Mouse (Mus musculus) ES-Bruce4 (cell line): Measurements from ENCODE around the gene Skil. TPM values are rescaled to one million over a fixed set of nuclear protein-coding genes. Genes with fewer than 3 reads are reported as not detected.

Experiments
- H3K27ac ChIP-seq: 2 replicates; pipeline ENCODE4 v1.5.1; 2012; ENCODE audit warnings: low read length, inconsistent platforms; ENCODE audit not compliant: insufficient read depth
- H3K27me3 ChIP-seq: 2 replicates; pipeline ENCODE4 v1.6.1; 2012; ENCODE audit warnings: mild to moderate bottlenecking, low read length, inconsistent platforms; ENCODE audit not compliant: control insufficient read depth, poor library complexity, insufficient read depth, severe bottlenecking
- H3K36me3 ChIP-seq: 2 replicates; pipeline ENCODE4 v1.6.1; 2012; ENCODE audit warnings: inconsistent platforms, mild to moderate bottlenecking, low read length, moderate library complexity; ENCODE audit not compliant: control insufficient read depth, poor library complexity, insufficient read depth, severe bottlenecking
- H3K4me1 ChIP-seq: one replicate; pipeline ENCODE4 v1.8.1; 2011; ENCODE audit warnings: low read length; ENCODE audit not compliant: control insufficient read depth, insufficient read depth
- H3K4me3 ChIP-seq: 2 replicates; pipeline ENCODE4 v1.5.1; 2011; ENCODE audit warnings: low read depth, mild to moderate bottlenecking, low read length
- H3K9ac ChIP-seq: 2 replicates; pipeline ENCODE4 v1.6.1; 2012; ENCODE audit warnings: low read depth, mild to moderate bottlenecking, inconsistent platforms; ENCODE audit not compliant: poor library complexity, severe bottlenecking
- H3K9me3 ChIP-seq: replicated peaks from 2 replicates; pipeline ENCODE4 v1.6.1; 2012; ENCODE audit warnings: mild to moderate bottlenecking, low read length, inconsistent platforms; ENCODE audit not compliant: control insufficient read depth, poor library complexity, insufficient read depth, severe bottlenecking
- CTCF ChIP-seq: IDR thresholded peaks from one replicate; pipeline ENCODE4 v1.8.1; 2011; ENCODE audit warnings: low read depth, low read length
- EP300 ChIP-seq: IDR thresholded peaks from 2 replicates; pipeline ENCODE4 v1.6.1; 2011; ENCODE audit warnings: low read depth, low read length; ENCODE audit not compliant: insufficient read depth
- POLR2A ChIP-seq: IDR thresholded peaks from one replicate; pipeline ENCODE4 v1.8.1; 2011; ENCODE audit warnings: low read length; ENCODE audit not compliant: insufficient read depth
- polyA plus RNA-seq: library from polyadenylated mRNA; stranded (reverse); fragments of >200 nt; gene quantifications from 2 replicates; pipeline ENCODE4 v1.2.4, GENCODE M21; 2011; ENCODE audit warnings: low read depth; ENCODE audit not compliant: missing spikeins, insufficient read depth, insufficient read length

Skil gene
- polyA plus RNA-seq, 1 experiment: 69.6 TPM

DNA sequence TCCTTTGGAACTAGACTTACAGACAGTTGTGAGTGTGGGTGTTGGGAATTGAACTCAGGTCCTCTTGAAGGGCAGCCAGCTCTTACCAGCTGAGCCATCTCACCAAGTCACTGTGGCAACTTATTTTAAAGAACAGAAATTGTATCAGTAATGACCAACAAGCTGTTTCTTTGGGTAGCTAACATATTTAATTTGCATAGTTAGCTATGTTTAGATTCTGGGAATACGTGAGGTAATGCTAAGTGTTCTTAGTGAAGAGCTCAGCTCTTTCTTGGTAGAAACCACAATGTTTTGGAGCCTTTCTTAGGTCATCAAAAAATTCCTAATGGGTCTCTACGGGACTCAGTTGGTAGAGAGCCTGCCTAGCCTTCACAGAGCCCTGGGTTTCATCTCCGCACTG, 5.9 kb downstream of the Skil start:
- Histone ChIP-seq H3K4me1 (peaks cover 6% of the 10 kb centered on the region), H3K36me3 (peaks cover 21% of the 10 kb centered on the region), H3K27me3 (no peaks in the 10 kb centered on the region), H3K4me3 (no peak overlapping the region), H3K27ac (no peak overlapping the region), H3K9me3 (no peaks in the 10 kb centered on the region), H3K9ac (no peak overlapping the region)
- TF ChIP-seq POLR2A (no peak), EP300 (no peak), CTCF (no peak)

DNA sequence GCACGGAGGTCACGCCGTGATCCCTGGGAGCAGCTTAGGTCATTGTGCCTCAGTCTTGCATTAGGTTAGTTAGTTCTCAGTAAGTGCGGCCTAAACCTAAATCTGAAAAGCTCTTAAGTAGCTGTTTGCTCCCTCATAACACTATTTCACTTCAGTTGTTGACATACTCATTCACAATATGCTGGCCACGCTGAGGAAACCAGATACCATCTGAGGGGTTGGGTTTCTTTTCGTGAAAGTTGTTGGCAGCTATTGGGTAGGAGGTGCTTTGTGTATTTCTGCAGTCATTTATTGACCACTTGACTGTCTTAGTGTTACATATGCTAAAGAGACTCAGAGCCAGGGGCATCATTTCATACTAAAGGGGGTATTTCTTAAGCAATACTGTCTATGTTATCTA, 10.1 kb downstream of the Skil start:
- Histone ChIP-seq H3K36me3 (peaks cover 3% of the 10 kb centered on the region; the same call in 1 of the 2 replicates), H3K9me3 (no peaks in the 10 kb centered on the region), H3K4me3 (no peak overlapping the region), H3K27ac (no peak overlapping the region), H3K4me1 (peaks cover 3% of the 10 kb centered on the region), H3K9ac (no peak overlapping the region), H3K27me3 (no peaks in the 10 kb centered on the region)
- TF ChIP-seq POLR2A (no peak), CTCF (no peak), EP300 (no peak)

DNA sequence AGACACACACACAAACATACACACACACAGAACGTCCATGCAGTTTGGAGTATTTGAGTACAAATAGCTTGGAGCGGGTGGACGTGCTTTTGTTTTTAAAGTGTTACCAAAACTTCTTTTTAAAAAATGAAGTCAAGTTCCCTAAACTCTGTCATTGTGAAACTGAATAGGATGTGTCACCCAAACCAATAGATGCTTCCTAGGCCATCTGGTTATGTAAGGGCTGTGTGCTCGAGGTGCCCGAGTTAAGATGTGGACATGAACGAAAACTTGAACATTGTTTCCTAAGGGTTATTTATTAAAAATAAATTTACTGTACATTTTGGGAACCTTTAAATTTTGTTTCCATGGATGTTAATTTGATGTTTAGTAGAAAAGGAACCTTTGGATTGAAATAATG, 11.7 kb downstream of the Skil start:
- peaks cover 5% of the 10 kb centered on the region; the same call in 1 of the 2 replicates for H3K36me3 ChIP-seq
- H3K9ac ChIP-seq: no peak overlapping the region
- no peaks in the 10 kb centered on the region for H3K9me3 ChIP-seq
- peaks cover 1% of the 10 kb centered on the region for H3K4me1 ChIP-seq
- no peaks in the 10 kb centered on the region for H3K27me3 ChIP-seq
- H3K27ac ChIP-seq: no peak overlapping the region
- no peak for TF ChIP-seq EP300
- no peak for TF ChIP-seq CTCF
- TF ChIP-seq POLR2A: no peak
- no peak overlapping the region for H3K4me3 ChIP-seq

DNA sequence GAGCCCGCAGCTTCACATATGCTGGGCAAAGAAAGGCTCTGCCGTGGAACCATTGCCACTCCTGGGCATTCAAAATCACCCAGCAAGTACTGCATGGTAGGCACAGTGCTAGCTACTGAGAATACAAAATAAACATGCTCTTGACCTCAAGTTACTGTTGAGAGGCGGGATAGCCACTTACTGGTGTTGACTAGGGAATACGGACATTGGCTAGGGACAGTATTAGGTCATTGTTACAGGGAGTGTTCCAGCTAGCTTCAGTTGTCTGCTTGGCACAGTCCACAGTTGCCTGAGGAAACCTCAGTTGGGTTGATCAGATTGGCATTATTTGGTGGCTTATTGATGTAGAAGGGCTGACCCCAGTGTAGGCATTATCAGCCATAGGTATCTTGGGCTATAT, 12.8 kb downstream of the Skil start:
- Histone ChIP-seq H3K36me3 (peaks cover 3% of the 10 kb centered on the region; the same call in 1 of the 2 replicates), H3K27ac (no peak overlapping the region), H3K9me3 (no peaks in the 10 kb centered on the region), H3K9ac (no peak overlapping the region), H3K4me1 (peaks cover 1% of the 10 kb centered on the region), H3K27me3 (no peaks in the 10 kb centered on the region), H3K4me3 (no peak overlapping the region)
- no peak for TF ChIP-seq POLR2A
- TF ChIP-seq CTCF: no peak
- TF ChIP-seq EP300: no peak

DNA sequence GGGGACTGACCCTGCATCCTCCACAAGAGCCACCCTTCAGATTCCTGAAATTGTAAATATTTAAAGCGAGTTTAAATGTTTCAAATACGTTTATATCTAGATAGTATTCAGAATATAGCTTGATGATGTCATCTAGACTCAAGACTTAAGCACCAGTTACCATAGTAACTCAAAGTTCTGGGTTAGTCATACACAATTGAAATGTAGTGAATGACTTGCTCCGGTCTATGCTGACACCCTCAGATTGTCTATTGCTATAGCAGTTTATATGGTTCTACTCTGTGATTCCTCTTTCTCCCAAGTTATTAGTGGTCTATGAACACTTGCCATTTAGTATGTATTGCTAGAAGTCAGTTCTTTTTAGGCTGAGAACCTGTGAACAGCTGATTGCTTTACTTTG, 14.2 kb downstream of the Skil start:
- H3K27me3 ChIP-seq: no peaks in the 10 kb centered on the region
- TF ChIP-seq POLR2A (no peak), CTCF (no peak), EP300 (no peak)
- H3K9ac ChIP-seq: no peak overlapping the region
- H3K9me3 ChIP-seq: no peaks in the 10 kb centered on the region
- no peak overlapping the region for H3K27ac ChIP-seq
- peaks cover 8% of the 10 kb centered on the region for H3K36me3 ChIP-seq
- no peak overlapping the region for H3K4me3 ChIP-seq
- no peaks in the 10 kb centered on the region for H3K4me1 ChIP-seq

DNA sequence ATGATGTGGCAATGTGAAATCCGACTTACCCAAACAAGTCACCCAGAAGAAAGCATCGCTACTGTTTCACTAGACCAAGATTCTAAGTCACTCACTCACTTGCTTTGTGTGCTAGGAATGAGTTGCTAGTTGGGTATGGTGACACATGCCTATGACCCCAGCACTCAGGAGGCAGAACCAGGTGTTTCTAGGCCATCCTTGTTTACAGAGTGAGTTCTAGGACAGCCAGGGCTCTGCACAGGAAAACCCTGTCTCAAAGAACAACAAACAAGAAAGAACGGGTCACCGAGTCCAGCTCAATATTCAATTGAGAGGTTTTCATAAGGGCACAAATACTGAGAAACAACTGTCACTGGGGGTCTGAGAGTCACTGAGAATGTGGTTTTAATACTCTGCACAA, 28.2 kb downstream of the Skil start:
- TF ChIP-seq EP300: no peak
- TF ChIP-seq CTCF: no peak
- no peak for TF ChIP-seq POLR2A
- no peak overlapping the region for H3K9ac ChIP-seq
- no peaks in the 10 kb centered on the region for H3K9me3 ChIP-seq
- peaks cover 24% of the 10 kb centered on the region for H3K36me3 ChIP-seq
- H3K27me3 ChIP-seq: no peaks in the 10 kb centered on the region
- no peaks in the 10 kb centered on the region for H3K4me1 ChIP-seq
- H3K4me3 ChIP-seq: no peak overlapping the region
- no peak overlapping the region for H3K27ac ChIP-seq
